21 mouse cellular contexts compared by ENCODE assay signal in genomic region chr16:10536323-10536722, GRCm38 (mm10).
"Had no signal": no experiment of that assay in that cellular context is flagged by ENCODE, and none has a peak within 500 bp of the region (broad histone marks: within the 10 kb centered on the region; RNA-seq: fewer than 3 reads in every experiment).

No protein-coding gene starts in this region.

- H3K27ac ChIP-seq: intestine, embryonic 15.5 days; kidney, embryonic 15.5 days; limb, embryonic 10.5 days; limb, embryonic 13.5 days; liver, embryonic 14.5 days; macrophage; stomach, postnatal 0 days had no signal

- DNase-seq: kidney, adult 11 months; kidney, adult 8-10 months; kidney, postnatal 10 days; kidney, postnatal 4 days; liver, postnatal 0 days; lung, embryonic 14.5 days; midbrain, embryonic 14.5 days; right cerebral cortex, adult 18-20 months; right cerebral cortex, postnatal 14 days; right cerebral cortex, postnatal 4 days; spleen, adult 18-20 months; thymus, adult 2 months; thymus, postnatal 36 days had no signal

- H3K4me3 ChIP-seq: intestine, embryonic 15.5 days; kidney, embryonic 15.5 days; limb, embryonic 10.5 days; limb, embryonic 13.5 days had no signal

- H3K27me3 ChIP-seq: intestine, embryonic 15.5 days; kidney, embryonic 15.5 days; limb, embryonic 13.5 days had no signal

- H3K36me3 ChIP-seq: intestine, embryonic 15.5 days had no signal

- ATAC-seq: intestine, embryonic 15.5 days; liver, postnatal 0 days; lung, postnatal 0 days had no signal
